Mouse (Mus musculus): ENCODE results near the gene Rasl2-9.

GRCm38 (mm10) chr7:5085512-5085911 lies 40.2 kb downstream of the Rasl2-9 start:
- TF ChIP-seq POLR2A (IDR thresholded peaks at IDR 0.05; ENCODE audit: borderline replicate concordance, extremely low read depth, insufficient read depth, insufficient read length, poor library complexity, severe bottlenecking), result no peak
- no peak for TF ChIP-seq CTCF (IDR thresholded peaks at IDR 0.05; ENCODE audit: borderline replicate concordance, extremely low read depth, insufficient read depth, insufficient read length)

Data from brain, embryonic 14.5 days (tissue).